ENCODE assay signal across 28 mouse cellular contexts in genomic region chr7:96722796-96723195, GRCm38 (mm10).
"Had no signal": no experiment of that assay in that cellular context is flagged by ENCODE, and none has a peak within 500 bp of the region (broad histone marks: within the 10 kb centered on the region; RNA-seq: fewer than 3 reads in every experiment).

No protein-coding gene starts in this region.

- H3K9ac ChIP-seq: heart, embryonic 12.5 days; hindbrain, embryonic 13.5 days; hindbrain, embryonic 15.5 days; kidney, embryonic 15.5 days; limb, embryonic 12.5 days; liver, embryonic 13.5 days; liver, embryonic 15.5 days; liver, postnatal 0 days had no signal

- H3K4me1 ChIP-seq: kidney, embryonic 15.5 days; liver, embryonic 13.5 days; liver, embryonic 15.5 days had no signal

- H3K9me3 ChIP-seq: heart, embryonic 10.5 days; heart, embryonic 12.5 days; hindbrain, embryonic 10.5 days; hindbrain, embryonic 13.5 days; hindbrain, embryonic 15.5 days; kidney, embryonic 15.5 days; limb, embryonic 10.5 days; limb, embryonic 12.5 days; liver, embryonic 13.5 days; liver, embryonic 15.5 days had no signal

- ATAC-seq: hindbrain, postnatal 0 days; intestine, embryonic 16.5 days; liver, postnatal 0 days had no signal

- H3K27ac ChIP-seq: gastrocnemius, adult 2 months; heart, embryonic 10.5 days; hindbrain, embryonic 10.5 days; hindbrain, embryonic 13.5 days; hindbrain, embryonic 15.5 days; hindbrain, postnatal 0 days; kidney, embryonic 15.5 days; kidney, postnatal 0 days; layer of hippocampus, adult 2 months; limb, embryonic 10.5 days; limb, embryonic 12.5 days; liver, embryonic 13.5 days; liver, embryonic 15.5 days had no signal

- H3K4me2 ChIP-seq: heart, embryonic 12.5 days; hindbrain, embryonic 13.5 days; hindbrain, embryonic 15.5 days; kidney, embryonic 15.5 days; limb, embryonic 12.5 days; liver, embryonic 11.5 days; liver, embryonic 13.5 days; liver, embryonic 15.5 days had no signal

- DNase-seq: gastrocnemius, adult 2 months; gastrocnemius, postnatal 10 days; gastrocnemius, postnatal 25 days; heart, adult 18-20 months; heart, postnatal 10 days; heart, postnatal 4 days; kidney, adult 11 months; kidney, adult 2 months; kidney, adult 9 months; kidney, postnatal 14 days; kidney, postnatal 36 days; liver; liver, embryonic 13.5 days; liver, postnatal 0 days had no signal

- H3K27me3 ChIP-seq: kidney, embryonic 15.5 days; limb, embryonic 12.5 days; liver, embryonic 13.5 days; liver, embryonic 15.5 days had no signal

- H3K36me3 ChIP-seq: heart, embryonic 12.5 days; hindbrain, embryonic 15.5 days; liver, embryonic 13.5 days; liver, embryonic 15.5 days had no signal

- H3K4me3 ChIP-seq: gastrocnemius, adult 2 months; heart, embryonic 10.5 days; heart, embryonic 12.5 days; hindbrain, embryonic 10.5 days; hindbrain, embryonic 13.5 days; hindbrain, embryonic 15.5 days; kidney, embryonic 15.5 days; layer of hippocampus, adult 2 months; limb, embryonic 10.5 days; limb, embryonic 12.5 days; liver, embryonic 13.5 days; liver, embryonic 15.5 days had no signal
